Mouse (Mus musculus): Measurements from ENCODE around the gene Sept8. TPM values are rescaled to one million over a fixed set of nuclear protein-coding genes. Genes with fewer than 3 reads are reported as not detected.
"Not testable (repeated sequence)": the region's sequence is repeated elsewhere in the genome, so short reads cannot be mapped to it uniquely, and the experiment has no call there.

The Sept8 gene
- polyA plus RNA-seq, 1 experiment from 2014 or later, result 21.7 TPM

DNA sequence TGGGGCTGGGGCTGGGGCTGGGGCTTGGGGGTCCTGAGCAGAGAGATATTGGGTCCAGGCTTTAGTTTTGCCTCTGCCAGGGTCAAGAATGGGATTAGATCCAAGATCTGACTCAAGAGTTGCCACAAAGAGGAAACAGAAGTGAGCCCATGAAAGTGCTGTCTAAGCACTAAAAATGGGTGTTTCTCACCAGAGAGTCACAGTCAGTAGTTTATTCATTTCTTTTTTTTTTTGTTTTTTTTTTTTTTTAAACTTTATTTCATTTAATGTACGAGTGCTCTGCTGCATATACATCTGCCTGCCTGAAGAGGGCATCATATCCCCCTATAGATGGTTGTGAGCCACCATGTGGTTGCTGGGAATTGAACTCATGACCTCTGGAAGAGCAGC, 13.2 kb downstream of the Sept8 start:
- no peak overlapping the region for H3K27ac ChIP-seq

DNA sequence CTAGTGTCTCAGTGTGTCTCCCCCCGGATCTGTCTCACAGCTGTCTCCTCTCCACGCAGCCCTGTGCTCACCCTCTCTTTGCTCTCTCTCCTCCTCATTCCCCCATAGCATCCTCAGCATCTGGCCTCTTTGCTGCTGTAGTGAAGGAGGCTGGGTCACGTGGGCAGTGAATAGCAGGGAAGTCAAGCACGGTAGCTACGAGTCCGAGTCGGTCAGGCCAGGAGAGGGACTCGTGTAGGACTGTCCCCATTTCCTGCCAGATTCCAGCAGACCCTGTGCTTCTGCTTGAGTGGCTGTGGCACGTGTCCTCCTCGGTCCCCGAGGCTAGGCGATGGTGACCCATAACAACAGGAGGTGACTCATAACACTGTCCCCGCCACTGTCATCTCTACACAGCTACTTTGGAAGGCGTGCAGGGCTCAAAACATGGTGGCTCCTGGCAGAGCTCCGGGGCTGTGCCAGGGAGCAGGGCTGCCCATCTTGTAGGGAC, 20.0 kb downstream of the Sept8 start:
- no peaks in the 10 kb centered on the region for H3K27me3 ChIP-seq (replicated peaks)
- no peak overlapping the region for H3K27ac ChIP-seq
- peaks cover 28% of the 10 kb centered on the region for H3K36me3 ChIP-seq
- no peak for ATAC-seq
- no peaks in the 10 kb centered on the region for H3K9me3 ChIP-seq
- H3K4me3 ChIP-seq (replicated peaks), result no peak overlapping the region
- no peaks in the 10 kb centered on the region for H3K4me1 ChIP-seq (replicated peaks)
- no peak overlapping the region for H3K9ac ChIP-seq
- H3K4me2 ChIP-seq (replicated peaks), result no peak overlapping the region
- WGBS, result 79% methylated on average over 15 of the region's 15 CpGs

More for the DNA sequence above, 13.2 kb downstream of the Sept8 start:
- peaks cover 27% of the 10 kb centered on the region for H3K36me3 ChIP-seq
- no peak overlapping the region for H3K4me2 ChIP-seq (replicated peaks)
- H3K27me3 ChIP-seq (replicated peaks), result no peaks in the 10 kb centered on the region
- no peak overlapping the region for H3K4me3 ChIP-seq (replicated peaks)
- H3K4me1 ChIP-seq (replicated peaks), result peaks cover 12% of the 10 kb centered on the region; the same call in 1 of the 2 replicates
- no peak for ATAC-seq
- H3K9ac ChIP-seq, result no peak overlapping the region
- H3K9me3 ChIP-seq, result no peaks in the 10 kb centered on the region
- WGBS, result 89% methylated on average over 1 of the region's 1 CpGs

DNA sequence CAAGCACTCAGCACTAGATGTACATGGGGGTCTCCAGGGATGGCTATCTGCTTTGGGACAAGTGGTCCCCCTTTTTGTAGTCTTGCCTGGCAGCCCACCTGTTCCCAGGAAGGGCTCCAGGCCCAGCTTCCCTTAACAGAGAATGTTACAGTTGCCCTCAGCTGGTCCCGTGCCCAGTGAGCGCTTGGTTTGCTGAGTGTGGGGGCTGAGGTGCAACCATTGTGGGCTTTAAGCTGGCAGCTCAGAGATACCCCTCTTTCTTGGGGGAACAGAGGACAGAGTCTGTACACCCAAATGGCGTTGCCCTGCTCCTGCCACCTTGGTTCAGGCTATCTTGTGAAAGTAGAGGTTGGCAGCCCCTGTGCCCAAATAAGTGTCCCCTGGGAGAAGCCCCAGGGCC, 21.3 kb downstream of the Sept8 start:
- Histone ChIP-seq H3K27me3 (replicated peaks) (no peaks in the 10 kb centered on the region), H3K4me1 (replicated peaks) (no peaks in the 10 kb centered on the region), H3K36me3 (peaks cover 23% of the 10 kb centered on the region), H3K9ac (no peak overlapping the region), H3K27ac (no peak overlapping the region), H3K9me3 (no peaks in the 10 kb centered on the region), H3K4me3 (replicated peaks) (no peak overlapping the region), H3K4me2 (replicated peaks) (no peak overlapping the region)
- no peak for ATAC-seq
- WGBS, result 95% methylated on average over 3 of the region's 3 CpGs

DNA sequence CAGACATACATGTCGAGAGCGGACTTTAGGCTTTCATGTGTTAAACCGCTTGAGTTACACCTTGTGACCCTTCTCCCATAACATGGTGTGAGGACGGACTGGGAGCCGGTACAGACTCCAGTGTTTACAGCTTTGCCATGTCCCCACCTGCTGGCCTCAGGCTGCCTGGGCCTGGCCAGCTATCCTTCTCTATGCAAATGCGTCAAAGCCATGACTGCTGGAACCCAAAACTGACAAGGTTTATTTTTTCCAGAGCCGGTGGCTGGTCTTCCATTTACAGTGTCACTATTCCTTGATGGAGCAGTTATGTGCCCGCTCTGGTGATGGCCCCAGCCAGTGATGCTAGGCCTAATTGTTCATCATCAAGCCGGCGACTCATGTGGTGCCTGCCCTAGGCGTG, 22.2 kb downstream of the Sept8 start:
- no peak overlapping the region for H3K9ac ChIP-seq
- 77% methylated on average over 11 of the region's 11 CpGs for WGBS
- no peaks in the 10 kb centered on the region for H3K27me3 ChIP-seq (replicated peaks)
- H3K27ac ChIP-seq, result no peak overlapping the region
- H3K4me3 ChIP-seq (replicated peaks), result no peak overlapping the region
- no peak overlapping the region for H3K4me2 ChIP-seq (replicated peaks)
- no peaks in the 10 kb centered on the region for H3K4me1 ChIP-seq (replicated peaks)
- no peaks in the 10 kb centered on the region for H3K9me3 ChIP-seq
- H3K36me3 ChIP-seq, result peaks cover 14% of the 10 kb centered on the region
- no peak for ATAC-seq

DNA sequence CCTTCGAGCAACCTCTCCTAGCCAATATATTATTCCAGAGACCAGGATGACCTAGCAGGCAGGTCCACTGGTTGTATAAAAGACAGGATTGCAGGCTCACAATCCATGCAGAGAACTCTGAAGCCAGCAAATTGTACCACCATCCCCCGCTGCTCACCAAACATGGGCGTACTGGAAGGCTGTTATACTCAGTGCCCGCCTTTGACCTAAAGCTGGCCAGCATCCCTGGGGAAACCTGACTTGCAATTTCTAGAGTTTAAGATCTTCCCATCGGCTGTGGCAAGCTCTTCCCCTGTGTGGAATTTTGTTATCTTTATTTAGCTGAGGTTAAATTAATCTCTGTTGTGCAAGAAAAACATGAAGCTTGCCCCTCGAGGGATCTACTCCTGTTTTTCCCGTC, 24.0 kb downstream of the Sept8 start:
- Histone ChIP-seq H3K36me3 (no peaks in the 10 kb centered on the region), H3K27me3 (replicated peaks) (no peaks in the 10 kb centered on the region), H3K4me3 (replicated peaks) (no peak overlapping the region), H3K4me1 (replicated peaks) (peaks cover 3% of the 10 kb centered on the region; the same call in 1 of the 2 replicates), H3K4me2 (replicated peaks) (no peak overlapping the region), H3K9me3 (no peaks in the 10 kb centered on the region), H3K9ac (no peak overlapping the region), H3K27ac (no peak overlapping the region)
- no peak for ATAC-seq
- 48% methylated on average over 7 of the region's 7 CpGs for WGBS

DNA sequence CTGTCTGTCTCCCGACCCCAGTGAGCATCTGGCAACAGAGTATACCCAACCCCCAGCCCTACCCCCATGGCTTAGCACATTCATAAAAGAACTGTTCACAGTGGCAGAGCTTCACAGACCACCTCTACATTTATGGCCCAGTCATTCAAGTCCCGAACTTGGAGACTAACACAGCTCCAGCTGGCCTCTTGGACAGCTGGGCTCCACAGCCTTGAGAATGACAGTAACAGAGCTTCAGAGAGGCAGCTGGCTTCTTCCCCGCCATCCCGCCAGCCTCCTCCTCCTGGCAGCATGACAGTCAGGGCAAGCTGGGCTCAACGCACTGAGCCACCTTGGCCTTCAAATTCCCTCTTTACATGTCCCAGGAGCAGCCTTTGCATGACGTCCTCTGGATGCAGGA, 27.2 kb downstream of the Sept8 start:
- Histone ChIP-seq H3K27ac (no peak overlapping the region), H3K4me2 (replicated peaks) (no peak overlapping the region), H3K36me3 (no peaks in the 10 kb centered on the region), H3K9ac (no peak overlapping the region), H3K27me3 (replicated peaks) (no peaks in the 10 kb centered on the region), H3K4me3 (replicated peaks) (no peak overlapping the region), H3K4me1 (replicated peaks) (peaks cover 3% of the 10 kb centered on the region; the same call in 1 of the 2 replicates), H3K9me3 (no peaks in the 10 kb centered on the region)
- WGBS, result 45% methylated on average over 6 of the region's 6 CpGs
- ATAC-seq, result no peak

DNA sequence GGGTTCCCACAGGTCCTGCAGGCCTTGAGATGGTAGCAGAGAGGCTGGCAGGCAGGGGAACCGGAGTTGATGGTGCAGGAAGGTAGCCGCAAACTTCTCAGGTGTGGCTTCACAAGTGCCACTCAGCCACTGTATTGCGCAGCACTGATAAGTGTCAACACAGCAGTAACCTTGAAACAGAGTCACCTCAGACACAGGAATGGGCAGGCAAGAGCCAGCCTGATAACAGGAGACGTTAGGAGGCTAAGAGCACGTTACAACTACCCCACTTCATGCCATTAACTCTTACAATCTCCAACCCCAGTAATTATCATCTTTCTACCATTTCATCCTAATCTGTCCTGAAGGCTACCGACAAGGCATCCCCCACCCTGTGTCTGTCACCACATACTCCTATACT, 28.5 kb downstream of the Sept8 start:
- no peak overlapping the region for H3K27ac ChIP-seq
- H3K27me3 ChIP-seq (replicated peaks), result no peaks in the 10 kb centered on the region
- H3K9ac ChIP-seq, result no peak overlapping the region
- WGBS, result 64% methylated on average over 6 of the region's 6 CpGs
- H3K4me2 ChIP-seq (replicated peaks), result no peak overlapping the region
- H3K4me1 ChIP-seq (replicated peaks), result peaks cover 3% of the 10 kb centered on the region; the same call in 1 of the 2 replicates
- H3K36me3 ChIP-seq, result no peaks in the 10 kb centered on the region
- no peaks in the 10 kb centered on the region for H3K9me3 ChIP-seq
- peak; percentile 58; the same call in 1 of the 2 replicates for ATAC-seq
- no peak overlapping the region for H3K4me3 ChIP-seq (replicated peaks)

DNA sequence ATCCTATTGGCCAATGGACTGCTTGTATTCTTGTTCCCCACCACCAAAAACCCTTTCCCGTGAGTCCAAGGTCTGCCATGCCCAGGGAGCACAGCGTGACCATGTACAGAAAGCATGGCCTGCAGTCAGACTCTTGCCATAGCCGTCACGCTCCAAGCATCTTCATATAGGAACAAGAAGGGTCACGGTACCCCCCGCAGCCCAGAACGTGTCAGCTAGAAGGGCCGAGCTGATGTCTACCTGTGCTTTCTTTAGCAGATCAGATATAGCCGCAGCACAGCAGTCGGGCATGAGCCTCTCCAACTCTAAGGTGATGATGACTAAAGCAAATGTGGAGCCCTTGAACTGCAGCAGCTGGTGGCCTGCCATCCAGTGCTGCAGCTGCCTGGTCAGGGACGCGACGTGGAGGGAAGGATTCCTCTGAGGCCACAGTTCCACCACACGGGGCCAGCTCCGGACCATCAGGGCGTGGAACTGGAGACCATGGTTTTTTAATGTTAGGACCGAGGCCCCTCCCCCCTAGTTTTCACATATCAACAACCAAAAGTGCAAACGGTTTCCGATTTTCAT, 29.1 kb downstream of the Sept8 start:
- Histone ChIP-seq H3K27me3 (replicated peaks) (no peaks in the 10 kb centered on the region), H3K9ac (no peak overlapping the region), H3K4me2 (replicated peaks) (no peak overlapping the region), H3K4me3 (replicated peaks) (no peak overlapping the region), H3K4me1 (replicated peaks) (peaks cover 3% of the 10 kb centered on the region; the same call in 1 of the 2 replicates), H3K27ac (no peak overlapping the region), H3K9me3 (no peaks in the 10 kb centered on the region), H3K36me3 (no peaks in the 10 kb centered on the region)
- ATAC-seq, result no peak
- WGBS, result 82% methylated on average over 19 of the region's 19 CpGs

DNA sequence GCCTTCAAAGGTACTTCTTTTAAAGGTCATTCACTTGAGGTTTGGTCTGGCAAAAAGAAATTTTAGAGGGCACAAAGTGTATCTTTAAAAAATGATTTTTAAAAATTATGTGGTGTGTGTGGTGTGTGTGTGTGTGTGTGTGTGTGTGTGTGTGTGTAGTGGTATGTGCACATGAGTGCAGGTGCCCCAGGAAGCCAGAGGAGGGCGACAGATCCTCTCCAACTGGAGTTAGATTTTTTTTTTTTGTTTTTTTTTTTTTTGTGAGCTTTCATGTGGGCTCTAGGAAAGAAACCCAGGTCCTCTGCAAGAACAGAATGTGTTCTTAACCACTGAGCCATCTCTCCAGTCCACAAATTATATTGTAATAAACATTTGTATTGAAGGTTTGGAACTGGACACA, 31.7 kb downstream of the Sept8 start:
- 88% methylated on average over 1 of the region's 1 CpGs for WGBS
- H3K4me2 ChIP-seq (replicated peaks), result no peak overlapping the region
- no peaks in the 10 kb centered on the region for H3K36me3 ChIP-seq
- no peak overlapping the region for H3K27ac ChIP-seq
- no peaks in the 10 kb centered on the region for H3K9me3 ChIP-seq
- ATAC-seq, result no peak
- peaks cover 3% of the 10 kb centered on the region; the same call in 1 of the 2 replicates for H3K4me1 ChIP-seq (replicated peaks)
- no peaks in the 10 kb centered on the region for H3K27me3 ChIP-seq (replicated peaks)
- H3K9ac ChIP-seq, result no peak overlapping the region
- no peak overlapping the region for H3K4me3 ChIP-seq (replicated peaks)

DNA sequence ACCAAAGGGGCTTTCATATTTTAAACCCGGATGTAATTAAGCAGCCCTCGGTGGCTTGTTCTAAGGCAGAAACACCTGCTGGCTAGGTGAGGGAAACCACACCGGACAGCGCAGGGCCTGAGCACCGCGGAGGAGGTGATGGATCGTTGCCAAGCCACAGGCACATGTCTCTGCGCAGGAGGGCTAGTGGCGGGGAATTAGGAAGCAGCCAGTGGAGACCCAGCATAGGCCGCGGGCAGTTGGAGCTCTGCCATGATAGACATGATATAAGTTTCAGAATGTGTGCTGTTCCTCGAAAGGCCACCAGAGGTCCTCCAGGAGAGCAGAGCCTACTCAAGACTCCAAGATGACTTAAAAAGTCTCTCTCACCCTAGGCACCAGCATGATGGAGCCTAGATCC, 32.7 kb downstream of the Sept8 start:
- no peak overlapping the region for H3K9ac ChIP-seq
- H3K4me2 ChIP-seq (replicated peaks), result no peak overlapping the region
- no peaks in the 10 kb centered on the region for H3K36me3 ChIP-seq
- H3K9me3 ChIP-seq, result no peaks in the 10 kb centered on the region
- peaks cover 3% of the 10 kb centered on the region; the same call in 1 of the 2 replicates for H3K4me1 ChIP-seq (replicated peaks)
- no peak for ATAC-seq
- H3K27ac ChIP-seq, result no peak overlapping the region
- H3K27me3 ChIP-seq (replicated peaks), result no peaks in the 10 kb centered on the region
- 76% methylated on average over 12 of the region's 12 CpGs for WGBS
- H3K4me3 ChIP-seq (replicated peaks), result no peak overlapping the region

DNA sequence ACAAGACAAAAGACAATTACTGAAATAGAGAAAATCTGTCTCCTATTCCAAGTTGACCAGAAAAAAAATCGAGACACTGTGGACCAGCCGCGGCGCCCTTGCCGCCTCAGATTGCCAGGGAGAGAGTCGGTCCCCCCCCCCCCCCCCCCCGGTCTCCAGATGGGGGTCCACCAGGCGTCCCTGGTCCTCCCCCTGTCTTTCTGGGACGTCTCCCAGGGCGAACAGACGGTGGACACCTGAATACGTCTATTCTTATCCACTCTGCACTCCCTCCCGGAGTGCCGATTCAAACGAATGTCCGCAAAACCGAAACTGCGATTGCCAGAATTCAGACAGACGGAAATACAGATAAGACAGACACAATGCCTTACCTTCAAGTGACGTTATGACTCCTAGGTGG, 37.5 kb downstream of the Sept8 start:
- not testable (repeated sequence) for H3K27ac ChIP-seq; H3K9ac ChIP-seq; H3K9me3 ChIP-seq; H3K4me1 ChIP-seq (replicated peaks); H3K27me3 ChIP-seq (replicated peaks); ATAC-seq; H3K36me3 ChIP-seq; H3K4me3 ChIP-seq (replicated peaks); H3K4me2 ChIP-seq (replicated peaks)
- WGBS, result 95% methylated on average over 6 of the region's 20 CpGs

DNA sequence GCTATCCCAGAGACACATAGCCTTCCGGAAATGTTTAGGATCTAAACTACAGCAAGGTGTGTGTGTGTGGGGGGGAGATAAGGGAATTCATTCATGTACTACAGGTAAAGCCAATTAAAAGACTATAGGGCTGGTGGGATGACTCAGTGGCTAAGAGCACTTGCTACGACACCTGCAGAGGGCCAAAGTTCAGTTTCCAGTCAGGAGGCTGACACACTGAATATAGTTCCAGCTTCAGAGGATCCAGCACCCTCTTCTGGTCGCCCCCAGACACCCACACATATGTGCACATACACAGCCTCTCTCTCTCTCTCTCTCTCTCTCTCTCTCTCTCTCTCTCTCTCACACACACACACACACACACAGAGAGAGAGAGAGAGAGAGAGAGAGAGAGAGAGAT, 38.9 kb downstream of the Sept8 start:
- H3K4me2 ChIP-seq (replicated peaks); H3K4me3 ChIP-seq (replicated peaks); H3K9ac ChIP-seq; H3K9me3 ChIP-seq; H3K27me3 ChIP-seq (replicated peaks); H3K36me3 ChIP-seq; H3K4me1 ChIP-seq (replicated peaks); H3K27ac ChIP-seq: not testable (repeated sequence)
- 64% methylated on average over 1 of the region's 3 CpGs for WGBS
- peak; percentile 71; the same call in 1 of the 2 replicates for ATAC-seq

DNA sequence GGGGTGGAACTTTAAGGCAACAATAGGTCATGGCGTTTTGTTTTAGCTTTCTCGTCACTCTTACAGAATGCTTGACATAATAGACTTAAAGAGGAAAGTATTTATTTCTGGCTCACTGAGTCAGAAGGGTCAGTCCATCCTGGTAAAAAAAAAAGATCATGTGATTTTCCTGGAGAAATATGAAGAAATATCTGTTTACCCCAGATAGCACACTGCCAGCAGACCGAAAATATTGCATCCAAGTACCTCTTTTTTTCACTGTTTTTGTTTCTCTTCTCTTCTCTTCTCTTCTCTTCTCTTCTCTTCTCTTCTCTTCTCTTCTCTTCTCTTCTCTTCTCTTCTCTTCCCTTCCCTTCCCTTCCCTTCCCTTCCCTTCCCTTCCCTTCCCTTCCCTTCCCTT, 40.9 kb downstream of the Sept8 start:
- ATAC-seq; H3K9ac ChIP-seq; H3K27me3 ChIP-seq (replicated peaks); H3K9me3 ChIP-seq; H3K4me1 ChIP-seq (replicated peaks); H3K36me3 ChIP-seq; H3K4me3 ChIP-seq (replicated peaks); H3K27ac ChIP-seq; H3K4me2 ChIP-seq (replicated peaks): not testable (repeated sequence)
- WGBS, result 89% methylated on average over 1 of the region's 3 CpGs

Measured in intestine, embryonic 15.5 days (tissue).